In genomic region chr9:62367510-62368071, GRCm38 (mm10) we compare ENCODE assay signal across 8 mouse cellular contexts. TPM values are rescaled to one million over a fixed set of nuclear protein-coding genes. Genes with fewer than 3 reads are reported as not detected.
DNase-seq lines count a peak whose midpoint lies in the region; ATAC-seq lines count a peak whose summit lies in the region.

No protein-coding gene starts in this region.

- H3K27me3 ChIP-seq in heart, embryonic 11.5 days (ENCODE audit: control insufficient read depth, insufficient read depth, low read length), result no peaks in the 10 kb centered on the region
- no peaks in the 10 kb centered on the region for H3K27me3 ChIP-seq in heart, embryonic 14.5 days (ENCODE audit: control insufficient read depth, insufficient read depth, low read length)
- H3K27me3 ChIP-seq in limb, embryonic 13.5 days, result no peaks in the 10 kb centered on the region

- H3K36me3 ChIP-seq in heart, embryonic 11.5 days (ENCODE audit: control insufficient read depth, insufficient read depth, low read length), result 0 out of 2 replicates have a peak, but pooled peaks cover under 1% of the 10 kb centered on the region
- H3K36me3 ChIP-seq in heart, embryonic 14.5 days (ENCODE audit: control insufficient read depth, insufficient read depth, low read length), result peaks cover 16% of the 10 kb centered on the region
- H3K36me3 ChIP-seq in limb, embryonic 13.5 days, result peaks cover 17% of the 10 kb centered on the region

- 40% methylated on average over 10 of the region's 10 CpGs for WGBS in heart, embryonic 11.5 days (ENCODE audit: insufficient replicate concordance)
- 30% methylated on average over 10 of the region's 10 CpGs for WGBS in heart, embryonic 14.5 days
- WGBS in limb, embryonic 13.5 days, result 64% methylated on average over 10 of the region's 10 CpGs

- peak overlapping the region; percentile 68 for H3K27ac ChIP-seq in heart, embryonic 11.5 days (ENCODE audit: low read depth, low read length)
- peak overlapping the region; percentile 62 to 66 for H3K27ac ChIP-seq in heart, embryonic 14.5 days (replicated peaks in 1 of 2; ENCODE audit: control insufficient read depth in 1 of 2, insufficient read depth in 1 of 2, low read depth in 2 of 2, low read length in 2 of 2)
- H3K27ac ChIP-seq in limb, embryonic 13.5 days, result no peak overlapping the region

- peak overlapping the region; percentile 24; the same call in 1 of the 2 replicates for H3K4me2 ChIP-seq in heart, embryonic 11.5 days
- peak overlapping the region; percentile 31 for H3K4me2 ChIP-seq in heart, embryonic 14.5 days (ENCODE audit: low read length)
- no peak overlapping the region for H3K4me2 ChIP-seq in limb, embryonic 13.5 days (replicated peaks)

- ATAC-seq in heart, embryonic 11.5 days (replicated peaks; ENCODE audit: insufficient number of reproducible peaks, low FRiP score, low TSS enrichment), result no peak
- ATAC-seq in heart, embryonic 14.5 days (ENCODE audit: insufficient number of reproducible peaks, insufficient read depth, low FRiP score, low read depth), result 0 out of 2 replicates have a peak, but pooled peaks have one; percentile 9
- no peak for ATAC-seq in limb, embryonic 13.5 days (ENCODE audit: low FRiP score, low read depth)

- H3K9me3 ChIP-seq in heart, embryonic 11.5 days (replicated peaks; ENCODE audit: control insufficient read depth, low read length), result no peaks in the 10 kb centered on the region
- H3K9me3 ChIP-seq in heart, embryonic 14.5 days (ENCODE audit: control insufficient read depth, low read length), result no peaks in the 10 kb centered on the region
- H3K9me3 ChIP-seq in limb, embryonic 13.5 days, result no peaks in the 10 kb centered on the region

- peaks cover 82% of the 10 kb centered on the region for H3K4me1 ChIP-seq in heart, embryonic 11.5 days (ENCODE audit: control insufficient read depth, insufficient read depth, low read length)
- peaks cover 60 to 82% of the 10 kb centered on the region in 2 experiments for H3K4me1 ChIP-seq in heart, embryonic 14.5 days (ENCODE audit: control insufficient read depth in 2 of 2, insufficient read depth in 2 of 2, low read length in 2 of 2)
- peaks cover 82% of the 10 kb centered on the region for H3K4me1 ChIP-seq in limb, embryonic 13.5 days

- DNase-seq in heart, adult 8-10 months (ENCODE audit: low spot score), result no peak
- peak; percentile 77 for DNase-seq in Muller cell, postnatal 12 days (ENCODE audit: inconsistent ontology term)
- no peak for DNase-seq in frontal cortex, postnatal 25 days (ENCODE audit: low spot score in 2 of 2)
- no peak for DNase-seq in right cerebral cortex, adult 18-20 months
- no peak for DNase-seq in c-Kit-positive CD71-positive TER-119-positive erythroid progenitor cells, embryonic 14.5 days (ENCODE audit: low spot score)

- no peak overlapping the region for H3K4me3 ChIP-seq in heart, embryonic 11.5 days (ENCODE audit: low read depth, low read length)
- H3K4me3 ChIP-seq in heart, embryonic 14.5 days (ENCODE audit: control insufficient read depth in 1 of 2, insufficient read depth in 1 of 2, low read depth in 1 of 2, low read length in 2 of 2), result no peak overlapping the region
- no peak overlapping the region for H3K4me3 ChIP-seq in limb, embryonic 13.5 days

- peak overlapping the region; percentile 56; the same call in 1 of the 2 replicates for H3K9ac ChIP-seq in heart, embryonic 11.5 days (ENCODE audit: low read depth, low read length)
- peak overlapping the region; percentile 53 for H3K9ac ChIP-seq in heart, embryonic 14.5 days (ENCODE audit: low read length)
- H3K9ac ChIP-seq in limb, embryonic 13.5 days, result 0 out of 2 replicates have a peak overlapping the region, but pooled peaks have one; percentile 39

RNA-seq across cellular contexts. Expression of gene Anp32a, which starts 26.5 kb away (rescaled TPM):
- polyA plus RNA-seq in heart, embryonic 11.5 days (2014; fragmentation: Nextera tagmentation; extraction: Ambion mirVana), result 108 and 120 TPM in 2 replicates
- 100 to 1,000 TPM; 196 to 226 (median 214) TPM for total RNA-seq in heart, adult 8-10 months (2022)
- polyA plus RNA-seq in heart, embryonic 14.5 days (2014; fragmentation: Nextera tagmentation; extraction: Ambion mirVana), result 92.8 and 109 TPM in 2 replicates
- 214 and 225 TPM in 2 replicates for polyA plus RNA-seq in limb, embryonic 13.5 days (2015; fragmentation: Nextera tagmentation; extraction: Ambion mirVana)
